Mouse (Mus musculus): ENCODE data around the gene Actbl2.

Actbl2 gene

DNA sequence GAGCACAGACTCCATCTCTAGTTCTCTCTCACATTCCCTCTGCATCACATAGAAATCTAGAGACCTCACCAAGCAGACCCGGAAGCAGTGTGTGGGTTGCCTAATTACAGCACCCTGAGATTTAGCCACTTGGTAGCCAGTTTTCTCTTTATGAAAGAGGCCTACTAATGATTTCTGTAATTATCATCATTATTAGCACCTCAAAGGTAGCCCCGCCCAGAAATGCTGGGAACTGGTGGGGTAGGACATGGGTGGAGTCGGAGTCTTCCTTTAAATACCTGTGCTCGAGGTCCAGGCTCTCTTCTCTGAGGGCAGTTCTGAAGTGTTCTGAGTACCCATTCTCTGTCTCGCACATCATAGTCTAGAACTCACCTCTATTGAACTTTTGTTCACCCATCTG is at the start of gene Actbl2:
Actbl2 (plus strand) TSS at position 301 of the 400 bp plus-strand sequence.
- DNase-seq: no peak

DNA sequence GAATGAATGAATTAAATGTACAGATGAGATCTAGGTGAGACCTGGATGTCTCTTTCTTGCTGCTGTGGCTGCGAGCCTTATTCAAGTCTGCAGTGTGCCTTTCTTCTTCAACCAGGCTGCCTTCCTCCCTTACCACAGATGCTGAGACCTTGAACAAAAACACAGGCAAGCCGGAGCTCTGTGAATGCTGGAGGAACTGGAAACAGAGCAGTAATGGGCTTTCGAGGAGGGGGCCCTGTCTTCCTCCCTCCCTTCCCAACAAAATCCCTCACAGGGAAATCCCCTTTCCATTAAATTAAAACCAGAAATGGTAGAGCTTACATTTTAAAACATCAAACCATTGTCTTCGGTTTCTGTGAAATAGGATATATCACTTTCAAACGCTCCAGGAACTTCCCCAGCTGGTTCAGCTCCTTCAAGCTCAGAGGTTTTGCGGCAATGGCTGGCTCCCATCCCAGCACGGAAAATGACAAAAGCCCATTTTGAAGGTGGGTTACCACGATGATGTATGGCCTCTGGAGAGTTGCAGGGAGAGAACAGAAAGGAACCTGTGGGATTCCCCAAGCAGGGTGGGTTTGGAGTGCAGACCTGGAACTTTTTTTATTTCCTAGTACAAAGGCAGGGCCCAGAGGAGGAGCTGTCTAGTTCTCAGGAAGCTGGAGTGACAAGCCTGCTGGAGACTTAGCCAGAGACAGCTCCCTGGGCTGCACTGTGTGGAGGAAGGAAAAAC is 44.0 kb upstream of the Actbl2 start:
- DNase-seq: no peak

DNA sequence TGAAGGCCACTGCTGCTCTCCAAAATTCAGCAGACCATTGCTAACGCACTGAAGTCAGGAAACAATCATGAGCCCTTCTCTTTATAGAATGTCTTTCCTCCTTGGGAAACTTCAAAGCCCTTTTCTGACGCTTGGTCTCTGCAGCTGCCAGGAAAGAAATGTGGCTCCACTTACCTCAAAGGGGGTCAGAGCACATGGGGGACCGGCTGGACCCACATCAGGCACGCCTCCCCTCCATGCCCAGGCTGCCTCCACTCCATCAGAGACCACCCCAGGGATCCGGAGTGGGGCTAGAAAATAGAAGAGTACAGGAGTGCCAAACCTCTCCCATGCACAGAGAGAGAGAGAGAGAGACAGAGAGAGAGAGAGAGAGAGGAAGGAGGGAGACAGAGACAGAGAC is 26.0 kb upstream of the Actbl2 start:
- no peak for DNase-seq

DNA sequence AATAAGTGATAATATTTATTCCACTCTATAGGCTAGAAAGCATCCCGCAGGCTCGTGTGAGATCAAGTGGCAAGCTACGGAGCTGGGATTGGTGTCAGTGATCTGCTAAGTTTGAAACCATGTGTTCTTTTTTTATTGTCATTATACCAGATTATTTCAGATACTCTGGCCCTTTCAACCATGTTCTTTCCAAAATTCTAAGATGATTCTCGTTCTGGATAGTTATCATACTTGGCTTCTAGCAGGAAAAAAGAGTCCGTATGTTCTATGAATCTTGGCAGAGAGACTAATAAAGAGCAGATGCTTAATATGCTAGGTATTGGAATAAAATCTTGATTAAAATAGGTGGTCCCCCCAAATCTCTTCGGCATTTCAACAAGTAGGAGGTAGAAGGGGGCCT is 25.3 kb upstream of the Actbl2 start:
- no peak for DNase-seq

DNA sequence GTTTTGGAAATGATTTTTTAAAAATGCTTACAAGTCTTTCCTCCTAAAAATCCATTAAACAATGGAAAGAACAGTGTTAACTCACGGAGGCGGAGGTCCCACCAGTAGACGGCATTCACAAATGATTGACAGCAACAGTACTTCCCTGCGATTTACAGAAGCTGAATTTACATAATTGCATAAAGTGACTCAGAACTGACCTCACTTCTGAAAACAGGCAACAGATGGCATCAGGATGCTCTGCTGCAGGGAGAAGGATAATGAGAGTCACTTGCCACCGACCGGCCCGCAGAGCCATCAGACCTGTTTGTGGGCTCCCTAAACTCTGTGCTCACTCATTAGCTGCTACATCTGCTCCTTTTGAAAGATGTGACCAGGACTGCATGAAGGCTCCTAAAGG is 22.4 kb upstream of the Actbl2 start:
- no peak for DNase-seq

DNA sequence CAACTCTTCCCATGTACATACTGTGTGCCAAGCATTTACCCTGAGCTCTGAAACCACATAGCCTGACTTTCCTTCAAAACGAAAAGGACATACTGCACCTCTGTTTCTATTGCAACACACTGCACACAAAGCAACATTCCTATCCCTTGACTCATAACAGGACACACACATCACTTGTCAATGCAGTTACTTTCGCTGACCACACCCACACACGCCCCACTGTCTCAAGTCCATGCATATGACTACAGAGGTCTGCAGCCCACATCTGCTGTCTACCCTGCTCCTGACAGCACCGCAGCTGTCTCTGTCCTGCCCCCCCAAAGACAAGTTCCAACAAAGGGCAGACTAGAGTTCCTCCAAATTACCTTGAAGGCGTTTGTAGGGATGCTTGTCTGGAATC is 21.5 kb upstream of the Actbl2 start:
- DNase-seq: no peak

DNA sequence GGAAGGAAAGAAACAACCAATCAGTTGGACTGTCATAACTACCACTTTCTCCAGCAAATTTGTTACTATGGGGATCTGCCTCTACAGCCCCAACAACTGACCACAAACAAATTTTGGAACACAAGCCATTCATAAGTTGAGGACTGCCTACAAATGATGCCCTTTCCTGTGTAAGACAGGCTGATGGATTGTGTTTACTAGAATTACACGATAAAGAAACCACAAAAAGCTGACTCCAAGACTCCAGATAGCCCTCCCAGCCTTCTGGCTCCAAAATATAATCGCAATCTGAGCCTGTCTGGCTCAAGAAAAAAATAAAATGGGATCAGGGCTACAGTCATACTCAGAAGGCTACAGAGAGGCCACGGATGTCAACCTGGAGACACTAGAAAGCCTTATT is 20.2 kb upstream of the Actbl2 start:
- no peak for DNase-seq

DNA sequence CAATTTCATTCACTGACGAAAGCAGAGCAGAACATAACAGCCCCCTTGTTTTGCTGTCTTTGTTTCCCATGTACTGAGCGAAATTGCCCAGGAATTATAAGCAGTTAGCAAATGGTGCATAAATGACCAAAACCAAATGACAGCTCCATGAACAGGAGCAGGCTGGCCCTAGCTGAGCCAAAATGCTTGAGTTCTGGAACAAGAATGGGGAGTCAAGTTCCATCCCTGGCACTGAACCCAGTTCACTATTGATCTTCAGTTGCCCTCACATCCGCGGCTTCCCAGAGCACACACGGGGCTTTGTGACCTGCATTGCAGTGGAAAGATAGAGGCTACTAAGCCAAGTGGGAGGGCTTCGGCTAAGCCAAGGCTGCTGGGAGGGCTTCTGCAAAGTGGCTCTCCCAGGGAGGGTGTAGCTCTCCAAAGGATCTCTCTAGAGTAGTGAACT is 19.1 kb upstream of the Actbl2 start:
- no peak for DNase-seq

DNA sequence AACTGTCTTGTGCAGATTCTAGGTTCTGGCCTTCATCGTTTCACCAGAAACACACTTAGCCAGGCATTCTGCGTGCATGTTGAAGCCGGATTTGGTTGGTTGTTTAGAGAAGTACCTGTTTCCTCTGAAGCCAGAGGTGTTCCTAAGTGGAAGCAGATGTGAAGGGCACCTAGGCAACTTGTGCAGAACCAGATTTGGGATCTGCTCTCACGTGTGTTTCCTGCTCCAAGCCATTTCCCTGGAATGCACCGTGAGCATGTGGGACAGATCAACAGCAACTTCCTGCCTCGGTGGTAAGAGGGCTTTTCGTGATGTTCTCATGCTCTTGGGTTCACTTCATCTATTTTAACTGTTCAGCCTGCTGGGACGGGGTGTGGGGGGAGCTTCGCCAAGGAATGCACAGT is 18.4 kb upstream of the Actbl2 start:
- DNase-seq: no peak

DNA sequence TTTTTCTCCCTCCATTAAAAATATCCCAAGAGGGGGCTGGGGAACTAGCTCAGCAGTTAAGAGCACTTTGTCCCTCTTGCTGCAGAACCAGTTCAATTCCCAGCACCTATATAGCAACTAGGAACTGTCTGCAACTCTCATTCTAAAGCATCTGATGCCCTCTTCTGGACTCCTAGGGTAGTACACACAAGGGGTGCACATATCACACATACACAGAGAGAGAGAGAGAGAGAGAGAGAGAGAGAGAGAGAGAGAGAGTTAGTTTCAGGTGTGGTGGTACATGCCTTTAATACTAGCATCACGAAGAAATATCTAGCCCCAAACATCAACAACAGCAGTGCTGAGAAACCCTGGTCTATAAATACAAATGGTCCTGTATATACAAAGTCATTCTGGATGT is 17.5 kb upstream of the Actbl2 start:
- no peak for DNase-seq

DNA sequence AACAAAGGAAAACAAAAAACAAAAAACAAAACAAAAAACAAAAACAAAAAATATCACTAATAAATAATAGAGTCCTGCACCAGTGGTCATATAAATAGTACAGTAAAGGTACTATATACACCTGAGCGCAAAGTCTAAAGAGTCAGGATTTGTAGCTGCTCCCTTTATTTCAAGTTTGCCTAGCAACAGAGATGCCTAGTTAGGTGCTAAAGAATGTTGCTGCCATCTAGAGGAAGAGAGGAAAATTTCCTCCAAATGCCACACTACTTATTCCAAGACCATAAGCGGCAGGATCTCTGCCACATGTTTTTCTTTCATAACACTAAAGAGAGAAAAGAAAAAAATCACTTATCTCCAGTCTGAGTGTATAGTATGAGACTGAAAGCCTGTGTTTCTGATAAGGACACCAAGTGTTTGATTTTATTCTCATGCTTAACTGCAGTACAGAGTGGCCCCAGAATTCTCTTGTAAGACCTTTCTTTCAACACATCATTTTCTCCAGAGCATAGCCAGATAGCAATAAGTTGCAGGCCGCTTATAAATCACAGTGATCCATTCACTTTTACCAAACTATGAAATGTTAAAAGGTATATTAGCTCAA is 16.8 kb upstream of the Actbl2 start:
- DNase-seq: no peak

DNA sequence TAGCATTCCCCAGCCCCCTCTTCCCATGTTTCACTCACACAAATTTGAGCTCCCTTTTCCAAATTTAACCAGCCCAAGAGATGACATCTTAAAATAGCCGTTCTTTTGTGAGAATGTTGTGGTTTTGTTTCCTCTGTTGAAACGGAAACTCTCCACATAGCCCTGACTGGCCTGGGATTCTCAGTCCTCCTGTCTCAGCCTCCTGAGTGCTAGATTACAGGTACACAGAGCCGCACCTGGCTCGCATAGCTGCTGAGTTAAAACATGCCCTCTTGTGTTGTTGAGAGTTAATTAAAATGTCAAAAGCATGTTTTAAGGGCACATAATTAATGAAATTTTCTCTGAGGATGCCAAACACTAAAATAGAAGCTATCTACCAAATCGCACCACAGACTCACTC is 3.7 kb upstream of the Actbl2 start:
- no peak for DNase-seq

DNA sequence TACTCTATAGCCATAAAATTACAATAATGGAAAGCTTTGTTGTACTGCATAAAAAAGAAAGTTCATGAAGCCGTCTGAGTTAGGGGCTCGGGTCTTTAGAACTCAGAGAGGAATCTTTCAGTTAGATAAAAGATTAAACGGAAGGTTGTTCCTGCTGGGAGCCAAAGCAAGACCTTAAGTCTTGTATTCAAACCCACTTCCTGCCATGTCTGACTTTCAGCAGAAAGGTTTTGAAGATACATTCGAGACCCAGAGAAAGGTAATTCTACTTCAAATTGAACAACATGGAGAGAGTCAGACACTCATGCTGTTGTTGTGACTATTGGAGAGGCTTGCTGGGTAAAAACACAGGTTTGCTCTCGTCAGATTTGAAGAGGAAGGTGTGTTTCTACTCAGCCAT is 3.0 kb upstream of the Actbl2 start:
- DNase-seq: peak; percentile 5

DNA sequence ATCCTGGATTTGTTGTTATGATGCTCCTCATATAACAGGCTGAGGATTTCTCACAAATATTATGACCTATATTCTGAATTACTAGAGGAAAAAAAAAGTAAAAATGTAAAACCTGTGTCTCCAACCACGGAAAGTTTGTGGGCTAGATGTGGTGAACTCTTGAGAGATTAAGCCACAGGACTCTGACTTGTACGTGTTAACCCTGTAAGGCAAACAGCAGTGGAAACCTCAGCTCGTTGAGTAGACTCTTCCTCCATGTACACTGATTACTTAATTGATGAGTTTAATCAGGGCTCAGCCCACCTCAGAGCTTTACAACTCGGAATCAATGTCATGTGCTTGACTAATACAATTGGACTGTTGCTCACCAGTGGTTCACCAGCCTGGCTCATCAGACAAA is 3.2 kb downstream of the Actbl2 start:
- no peak for DNase-seq

DNA sequence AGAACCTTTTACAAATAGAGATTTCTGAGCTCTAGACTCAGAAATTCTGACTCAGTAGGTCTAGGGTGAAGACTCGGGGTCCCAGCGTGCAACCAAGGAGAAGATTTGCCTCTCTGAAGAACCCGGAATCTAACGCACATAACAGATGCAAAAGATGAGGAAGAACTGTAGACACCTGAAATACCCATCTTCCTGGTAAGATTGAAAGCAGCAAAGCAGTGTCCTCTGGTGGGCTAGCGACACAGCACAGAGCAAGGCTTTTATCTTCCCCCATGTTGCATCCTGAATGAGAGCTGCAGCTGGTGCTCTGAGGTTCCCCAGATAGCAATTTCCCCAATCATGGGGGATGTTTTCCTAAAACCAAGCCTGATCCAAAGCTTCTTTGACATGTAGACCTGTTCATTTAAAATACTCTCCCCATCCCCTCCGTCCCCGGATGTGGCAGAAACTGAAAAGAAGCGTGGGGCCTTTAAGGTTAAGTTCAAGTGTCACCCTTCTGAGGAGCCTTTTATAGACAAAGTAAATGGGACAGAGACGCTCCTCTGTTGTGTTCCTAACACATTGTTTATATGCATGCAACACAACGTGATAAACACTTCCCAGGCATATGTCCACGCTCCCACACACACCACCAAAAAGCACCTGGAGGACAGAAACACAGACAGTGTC is 3.7 kb downstream of the Actbl2 start:
- DNase-seq: no peak

DNA sequence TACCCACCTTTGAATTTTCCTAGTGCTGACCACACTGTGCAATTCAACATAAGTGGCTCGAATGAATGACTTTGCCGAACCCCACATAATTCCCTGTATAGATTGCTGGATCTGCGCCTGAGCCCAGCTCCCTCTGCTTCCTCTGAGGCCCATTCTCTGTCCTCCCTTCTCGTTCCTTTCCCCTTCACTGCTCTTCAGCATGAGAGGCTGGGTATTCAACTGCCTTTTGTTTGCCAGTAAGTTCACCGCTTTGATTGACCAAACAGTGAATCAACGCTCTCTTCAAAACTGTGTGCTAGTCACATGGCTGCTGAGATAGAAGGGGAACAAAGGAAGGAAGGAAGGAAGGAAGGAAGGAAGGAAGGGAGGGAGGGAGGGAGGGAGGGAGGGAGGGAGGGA is 4.3 kb downstream of the Actbl2 start:
- no peak for DNase-seq

DNA sequence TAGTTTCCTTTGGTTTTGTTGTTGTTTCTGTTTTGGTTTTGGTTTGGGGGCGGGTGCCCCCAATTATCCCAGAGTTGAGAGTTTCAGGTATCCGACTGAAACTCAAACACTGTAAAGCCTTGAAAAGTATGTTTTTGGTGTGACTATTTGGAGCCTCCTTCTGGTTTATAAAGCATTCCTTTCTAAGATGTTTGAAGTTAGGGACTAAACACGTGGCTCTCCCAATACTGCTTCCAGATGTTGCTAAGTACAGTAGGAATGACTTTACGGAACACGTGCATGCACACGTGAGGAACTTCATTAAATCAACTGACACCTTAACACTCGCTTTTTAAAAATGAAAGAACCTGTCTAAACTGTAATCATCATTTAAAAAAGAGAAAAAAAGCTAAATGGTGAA is 4.9 kb downstream of the Actbl2 start:
- no peak for DNase-seq

DNA sequence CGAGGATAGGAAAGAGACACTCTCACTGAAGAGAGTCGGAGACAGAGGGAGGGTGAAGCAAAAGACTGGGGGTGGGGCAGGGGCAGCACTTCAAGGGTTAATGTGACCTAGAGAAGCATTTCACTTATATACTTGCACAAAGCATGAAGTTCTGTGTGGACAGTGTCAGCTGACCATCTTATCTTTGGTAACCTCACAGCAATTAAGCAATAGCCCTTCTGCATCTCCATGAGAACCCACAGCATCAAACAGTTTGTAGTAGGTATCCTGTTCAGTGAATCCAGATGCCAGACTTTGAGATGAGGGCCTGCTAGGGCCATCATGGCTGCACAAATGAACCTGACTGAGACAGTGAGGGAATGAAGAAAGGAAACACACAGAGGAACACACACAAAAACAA is 8.4 kb downstream of the Actbl2 start:
- no peak for DNase-seq

DNA sequence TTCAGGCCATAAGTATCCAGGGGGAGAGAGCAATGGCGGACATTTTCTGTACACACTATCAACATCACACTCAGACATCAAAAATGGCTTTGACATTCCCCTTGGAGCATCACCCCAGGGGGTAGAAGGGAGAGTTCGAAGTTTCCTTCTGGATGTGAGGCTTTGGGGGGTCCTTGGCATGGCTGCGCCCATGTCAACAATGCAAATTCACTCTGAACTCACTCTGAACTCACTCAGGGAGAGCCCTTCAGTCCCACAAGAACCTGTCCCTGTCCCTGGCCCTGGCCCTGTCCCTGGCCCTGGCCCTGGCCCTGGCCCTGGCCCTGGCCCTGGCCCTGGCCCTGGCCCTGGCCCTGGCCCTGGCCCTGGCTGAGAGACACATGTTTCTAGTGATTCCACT is 8.9 kb downstream of the Actbl2 start:
- no peak for DNase-seq

DNA sequence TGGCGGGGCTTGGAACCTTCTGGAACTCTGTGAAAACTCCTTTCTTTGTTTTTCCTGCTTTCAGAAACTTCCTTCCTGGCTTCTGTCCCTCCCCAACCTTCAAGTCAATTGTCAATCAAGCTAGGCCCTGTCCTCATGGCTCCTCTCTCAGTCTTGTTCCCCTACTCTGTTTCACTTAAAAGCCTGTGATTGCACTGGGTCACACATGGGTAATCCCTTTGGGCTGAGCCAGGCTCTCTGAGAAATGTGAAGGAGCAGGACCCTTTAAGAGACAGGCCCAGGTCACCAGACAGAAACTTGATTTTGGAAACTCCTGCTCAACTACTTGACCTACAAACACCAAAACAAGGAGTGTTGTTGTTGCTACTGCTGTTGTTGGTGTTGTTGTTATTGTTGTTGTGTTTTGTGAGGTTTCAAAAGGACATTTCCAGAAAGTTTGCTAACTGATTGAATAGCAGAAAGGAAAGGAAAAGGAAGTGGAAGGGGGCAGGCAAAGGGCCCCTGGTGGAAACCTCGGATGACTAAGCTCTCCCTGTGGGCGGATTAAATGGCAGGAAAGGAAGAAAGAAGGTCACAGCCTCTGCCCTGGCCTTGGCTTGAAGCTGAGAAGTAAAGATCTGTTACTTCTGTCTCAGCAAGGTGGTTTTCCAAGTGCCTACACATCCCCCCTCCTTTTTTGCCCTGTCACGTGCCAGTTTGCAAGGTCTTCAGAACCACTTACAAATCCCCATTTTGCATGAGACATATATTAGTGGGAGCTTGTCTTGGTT is 10.6 kb downstream of the Actbl2 start:
- no peak for DNase-seq

DNA sequence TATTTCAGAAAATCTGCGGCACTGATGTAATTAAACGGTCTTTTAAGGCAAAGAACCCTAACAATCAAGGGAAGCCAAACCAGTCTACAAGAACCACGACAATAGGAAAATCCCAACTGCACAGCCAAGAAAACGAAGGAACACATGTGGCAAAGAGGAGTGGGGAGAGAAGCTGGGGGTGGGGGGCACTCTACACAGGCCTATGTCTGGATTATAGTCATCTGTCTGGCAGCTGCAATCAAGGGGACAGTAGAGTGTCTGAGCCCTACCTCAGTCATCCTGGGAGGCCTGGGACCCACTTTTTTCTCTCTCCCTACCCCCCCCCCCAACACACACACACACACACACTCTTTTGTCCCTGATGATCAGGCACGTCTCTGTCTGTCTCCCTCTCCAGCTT is 12.0 kb downstream of the Actbl2 start:
- no peak for DNase-seq

DNA sequence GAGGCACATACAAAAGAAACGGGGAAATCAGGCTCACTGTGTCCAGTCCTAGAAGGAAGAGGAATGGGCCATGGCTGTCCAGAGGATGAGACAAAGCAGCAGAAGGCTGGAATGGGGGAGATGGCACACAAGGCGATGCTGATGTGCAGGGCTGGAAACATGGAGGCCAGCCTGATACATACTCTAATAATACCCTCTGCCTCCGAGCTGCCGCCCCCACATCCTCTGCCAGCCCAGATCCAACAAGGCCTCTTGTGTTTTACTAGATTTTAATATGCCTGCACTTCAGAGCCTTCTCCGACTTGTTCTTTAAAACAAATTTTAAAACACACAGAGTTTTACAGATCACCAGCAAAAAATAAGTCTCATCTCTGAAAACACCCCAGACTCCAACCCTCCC is 14.2 kb downstream of the Actbl2 start:
- no peak for DNase-seq

DNA sequence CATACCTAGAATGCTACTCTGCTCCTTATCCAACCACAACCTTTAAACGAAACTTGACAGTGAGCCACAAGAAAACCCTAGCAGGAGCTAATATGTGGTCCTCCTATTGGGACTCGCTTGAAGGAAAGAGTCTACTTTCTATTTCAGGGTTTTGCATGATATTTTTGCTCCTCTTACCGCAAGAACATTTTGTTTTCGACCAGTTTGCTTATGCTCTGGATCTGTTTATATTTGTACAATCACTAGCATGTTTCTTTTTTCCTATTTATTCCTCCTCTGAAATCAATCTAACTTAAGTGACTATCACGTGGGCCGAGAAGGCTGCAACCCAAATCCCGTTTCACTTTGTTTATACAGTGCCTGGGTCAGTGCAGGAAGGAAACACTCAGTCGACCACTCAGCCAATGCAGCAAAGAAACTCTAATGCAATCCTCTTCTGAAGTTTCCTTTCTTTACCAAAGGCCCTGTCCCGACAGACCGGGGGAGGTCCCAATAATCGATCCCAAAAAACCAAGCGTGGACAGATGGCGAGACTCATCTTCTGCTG is 15.0 kb downstream of the Actbl2 start:
- DNase-seq: no peak
